Mouse (Mus musculus) kidney, postnatal 36 days (tissue): Measurements from ENCODE around the gene Cep78.

ENCODE experiments used
- DNase-seq, 2 experiments: peaks; one replicate each; pipeline ENCODE4 v3.0.0; 2021 to 2022; ENCODE audit warnings: mixed read lengths in 2 of 2

Cep78 gene

GRCm38 (mm10) chr19:15964533-15964932 lies 20.3 kb downstream of the Cep78 start:
- no peak for DNase-seq

GRCm38 (mm10) chr19:15963011-15963695 lies 21.6 kb downstream of the Cep78 start:
- no peak for DNase-seq

- no peak for DNase-seq
These were observed 22.5 kb downstream of the Cep78 start for GRCm38 (mm10) chr19:15962313-15962712.

GRCm38 (mm10) chr19:15950225-15950624 lies 34.6 kb downstream of the Cep78 start:
- DNase-seq, result peak in 1 of 2 experiments; percentile 26

GRCm38 (mm10) chr19:15948867-15949266 lies 35.9 kb downstream of the Cep78 start:
- DNase-seq, result no peak

GRCm38 (mm10) chr19:15948426-15948825 lies 36.4 kb downstream of the Cep78 start:
- DNase-seq, result peak; percentile 35 to 69

- no peak for DNase-seq
These were observed 37.6 kb downstream of the Cep78 start, which contains the start of gene Psat1 for GRCm38 (mm10) chr19:15947237-15947636. Gene Psat1 (minus strand): TSS chr19:15947337.

- peak; percentile 39 to 45 for DNase-seq
These were observed 38.1 kb downstream of the Cep78 start for GRCm38 (mm10) chr19:15946663-15947062.

GRCm38 (mm10) chr19:15943117-15943423 lies 41.7 kb downstream of the Cep78 start:
- no peak for DNase-seq

GRCm38 (mm10) chr19:15942421-15943116 lies 42.2 kb downstream of the Cep78 start:
- no peak for DNase-seq

- peak; percentile 63 to 87 for DNase-seq
These were observed 43.4 kb downstream of the Cep78 start for GRCm38 (mm10) chr19:15941399-15941798.

- peak; percentile 89 to 94 for DNase-seq
These were observed 59.1 kb downstream of the Cep78 start for GRCm38 (mm10) chr19:15925719-15926045.

GRCm38 (mm10) chr19:15924866-15925718 lies 59.7 kb downstream of the Cep78 start:
- DNase-seq, result peak; percentile 89 to 92

GRCm38 (mm10) chr19:15924181-15924865 lies 60.5 kb downstream of the Cep78 start:
- peak; percentile 37 to 71 for DNase-seq

GRCm38 (mm10) chr19:15923426-15923825 lies 61.4 kb downstream of the Cep78 start:
- DNase-seq, result peak; percentile 42 to 45

GRCm38 (mm10) chr19:15919336-15919735 lies 65.5 kb downstream of the Cep78 start:
- DNase-seq, result no peak

GRCm38 (mm10) chr19:15918111-15918510 lies 66.7 kb downstream of the Cep78 start:
- DNase-seq, result peak; percentile 57 to 73

GRCm38 (mm10) chr19:15913249-15913997 lies 71.4 kb downstream of the Cep78 start:
- no peak for DNase-seq

GRCm38 (mm10) chr19:15911441-15911840 lies 73.3 kb downstream of the Cep78 start:
- no peak for DNase-seq

- DNase-seq, result peak; percentile 50 to 53
These were observed 73.8 kb downstream of the Cep78 start for GRCm38 (mm10) chr19:15910987-15911386.

GRCm38 (mm10) chr19:15910488-15910887 lies 74.3 kb downstream of the Cep78 start:
- DNase-seq, result no peak

- peak; percentile 63 to 66 for DNase-seq
These were observed 76.8 kb downstream of the Cep78 start for GRCm38 (mm10) chr19:15908016-15908415.
